Mouse (Mus musculus): ENCODE measurements at regions not wholly inside any gene's neighbourhood (a gene's known extent, or its start where the extent isn't known, plus 50 kb on each side); places are given as distances from the start of the nearest gene placed in this dataset.

DNA sequence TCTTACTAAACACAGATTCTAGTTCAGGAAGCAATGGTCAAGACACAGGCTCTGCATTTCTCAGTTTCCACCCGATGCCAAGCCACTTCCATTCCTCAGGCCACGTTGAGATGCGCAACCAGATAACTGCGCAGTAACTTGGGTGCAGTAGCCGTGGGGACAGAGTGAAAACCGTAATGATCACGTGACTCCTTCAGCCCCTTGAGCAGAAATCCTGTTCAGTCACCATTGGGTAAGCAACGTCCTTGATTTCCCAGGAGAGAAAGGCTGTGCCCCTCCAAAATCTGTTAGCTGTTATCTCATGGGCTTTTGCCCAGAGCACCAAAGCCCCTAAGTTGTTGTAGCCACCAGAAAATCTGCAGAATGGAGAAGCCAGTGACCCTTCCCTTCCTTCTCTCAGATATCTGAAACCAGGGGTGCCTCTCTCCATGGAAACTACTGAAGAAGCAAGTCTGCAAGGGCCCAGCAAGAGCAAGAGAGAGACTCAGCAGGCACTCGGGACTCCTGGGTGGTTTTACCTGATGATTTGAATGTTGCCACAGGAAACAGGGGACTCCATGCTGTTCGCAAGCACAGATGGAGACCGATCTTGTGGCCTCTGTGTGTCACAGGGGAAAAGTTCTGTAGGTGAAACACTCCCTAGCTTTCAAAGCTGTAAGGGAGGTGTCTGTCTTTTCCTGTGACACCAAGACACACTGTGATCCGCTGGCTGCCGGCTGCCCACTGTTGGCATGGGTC is 126.7 kb downstream of the Lmo4 start:
- no peak overlapping the region for H3K27ac ChIP-seq (ENCODE audit: insufficient read depth, low read depth, low read length)
- H3K4me3 ChIP-seq (ENCODE audit: low read depth, low read length), result no peak overlapping the region
- no peaks in the 10 kb centered on the region for H3K27me3 ChIP-seq (ENCODE audit: control insufficient read depth, insufficient read depth, low read length)
- TF ChIP-seq POLR2A (IDR thresholded peaks at IDR 0.05; ENCODE audit: low read depth, low read length), result no peak
- no peak for TF ChIP-seq CTCF (IDR thresholded peaks at IDR 0.05; ENCODE audit: extremely low read depth, insufficient read length, insufficient replicate concordance, low read depth, low read length)
- WGBS, result 83% methylated on average over 13 of the region's 13 CpGs
- no peaks in the 10 kb centered on the region for H3K4me1 ChIP-seq (ENCODE audit: control insufficient read depth, insufficient read depth, insufficient read length, low read length)
- no peaks in the 10 kb centered on the region for H3K36me3 ChIP-seq (ENCODE audit: control insufficient read depth, insufficient read depth, low read length)

DNA sequence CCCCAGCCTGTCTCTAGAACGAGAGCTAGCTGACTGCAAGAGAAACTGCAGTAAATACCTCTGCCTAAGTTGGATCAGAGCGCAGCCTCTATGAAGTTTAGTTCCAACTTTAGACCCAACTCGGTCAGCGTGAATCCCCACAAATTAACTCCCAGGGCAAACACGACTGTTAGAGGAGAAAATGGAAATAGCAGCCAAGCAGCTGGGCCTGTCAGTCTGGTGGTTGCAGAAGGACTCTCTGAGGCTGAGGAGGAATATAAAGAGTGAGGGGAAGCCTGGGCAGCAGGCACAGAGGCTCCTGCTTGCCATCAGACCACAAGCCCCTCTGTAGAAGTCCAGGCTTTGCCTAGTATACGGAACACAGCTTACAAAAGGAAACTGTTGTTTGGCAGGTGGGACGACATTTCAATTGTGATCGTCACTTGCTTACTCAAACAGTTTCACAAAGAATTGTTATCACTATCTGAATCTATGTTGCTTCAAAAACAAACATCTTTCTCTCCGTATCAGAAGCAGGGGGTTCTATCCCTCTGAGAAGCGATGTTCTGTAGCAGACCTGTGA is 135.0 kb downstream of the Lmo4 start:
- no peaks in the 10 kb centered on the region for H3K27me3 ChIP-seq (ENCODE audit: control insufficient read depth, insufficient read depth, low read length)
- H3K4me3 ChIP-seq (ENCODE audit: low read depth, low read length), result no peak overlapping the region
- 77% methylated on average over 10 of the region's 10 CpGs for WGBS
- H3K27ac ChIP-seq (ENCODE audit: insufficient read depth, low read depth, low read length), result no peak overlapping the region
- no peaks in the 10 kb centered on the region for H3K4me1 ChIP-seq (ENCODE audit: control insufficient read depth, insufficient read depth, insufficient read length, low read length)
- TF ChIP-seq CTCF (IDR thresholded peaks at IDR 0.05; ENCODE audit: extremely low read depth, insufficient read length, insufficient replicate concordance, low read depth, low read length) (no peak), POLR2A (IDR thresholded peaks at IDR 0.05; ENCODE audit: low read depth, low read length) (no peak)
- no peaks in the 10 kb centered on the region for H3K36me3 ChIP-seq (ENCODE audit: control insufficient read depth, insufficient read depth, low read length)

DNA sequence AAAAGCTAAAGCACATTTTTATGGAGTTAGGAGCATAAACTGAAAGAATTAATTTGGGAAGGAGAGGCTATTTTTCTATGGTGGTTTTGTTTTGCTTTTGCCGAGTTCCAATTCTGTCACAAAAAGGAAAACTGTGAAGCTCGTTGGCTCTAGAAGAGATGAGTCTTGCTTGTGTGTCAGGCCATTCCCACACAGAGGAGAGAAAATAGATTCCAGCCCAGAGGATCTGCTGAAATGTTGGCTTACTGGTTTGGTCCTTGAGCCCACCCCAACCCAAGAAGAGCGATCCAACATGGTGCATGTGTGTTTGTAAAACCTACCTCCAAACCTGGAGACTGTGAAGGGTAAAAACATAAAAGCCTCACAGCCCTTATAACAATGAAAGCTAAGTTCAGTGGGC is 138.0 kb downstream of the Lmo4 start:
- Histone ChIP-seq H3K27ac (ENCODE audit: insufficient read depth, low read depth, low read length) (no peak overlapping the region), H3K4me1 (ENCODE audit: control insufficient read depth, insufficient read depth, insufficient read length, low read length) (no peaks in the 10 kb centered on the region), H3K36me3 (ENCODE audit: control insufficient read depth, insufficient read depth, low read length) (no peaks in the 10 kb centered on the region), H3K27me3 (ENCODE audit: control insufficient read depth, insufficient read depth, low read length) (no peaks in the 10 kb centered on the region), H3K4me3 (ENCODE audit: low read depth, low read length) (no peak overlapping the region)
- no peak for TF ChIP-seq CTCF (IDR thresholded peaks at IDR 0.05; ENCODE audit: extremely low read depth, insufficient read length, insufficient replicate concordance, low read depth, low read length)
- TF ChIP-seq POLR2A (IDR thresholded peaks at IDR 0.05; ENCODE audit: low read depth, low read length), result no peak
- WGBS, result 77% methylated on average over 3 of the region's 3 CpGs

GRCm38 (mm10) chr3:144058106-144058505 is 146.9 kb downstream of the Lmo4 start:
- Histone ChIP-seq H3K27ac (ENCODE audit: insufficient read depth, low read depth, low read length) (no peak overlapping the region), H3K27me3 (ENCODE audit: control insufficient read depth, insufficient read depth, low read length) (no peaks in the 10 kb centered on the region), H3K36me3 (ENCODE audit: control insufficient read depth, insufficient read depth, low read length) (no peaks in the 10 kb centered on the region), H3K4me3 (ENCODE audit: low read depth, low read length) (no peak overlapping the region), H3K4me1 (ENCODE audit: control insufficient read depth, insufficient read depth, insufficient read length, low read length) (no peaks in the 10 kb centered on the region)
- TF ChIP-seq CTCF (IDR thresholded peaks at IDR 0.05; ENCODE audit: extremely low read depth, insufficient read length, insufficient replicate concordance, low read depth, low read length) (no peak), POLR2A (IDR thresholded peaks at IDR 0.05; ENCODE audit: low read depth, low read length) (no peak)
- 46% methylated on average over 4 of the region's 4 CpGs for WGBS

- Histone ChIP-seq H3K36me3 (ENCODE audit: control insufficient read depth, insufficient read depth, low read length) (no peaks in the 10 kb centered on the region), H3K27ac (ENCODE audit: insufficient read depth, low read depth, low read length) (no peak overlapping the region), H3K27me3 (ENCODE audit: control insufficient read depth, insufficient read depth, low read length) (no peaks in the 10 kb centered on the region; the same call in 1 of the 2 replicates), H3K4me1 (ENCODE audit: control insufficient read depth, insufficient read depth, insufficient read length, low read length) (no peaks in the 10 kb centered on the region), H3K4me3 (ENCODE audit: low read depth, low read length) (no peak overlapping the region)
- no peak for TF ChIP-seq POLR2A (IDR thresholded peaks at IDR 0.05; ENCODE audit: low read depth, low read length)
- TF ChIP-seq CTCF (IDR thresholded peaks at IDR 0.05; ENCODE audit: extremely low read depth, insufficient read length, insufficient replicate concordance, low read depth, low read length), result no peak
- WGBS, result 82% methylated on average over 4 of the region's 4 CpGs
These were observed 154.7 kb downstream of the Lmo4 start for GRCm38 (mm10) chr3:144050341-144050740.

GRCm38 (mm10) chr3:144049270-144049669 is 155.8 kb downstream of the Lmo4 start:
- 56% methylated on average over 4 of the region's 4 CpGs for WGBS
- Histone ChIP-seq H3K36me3 (ENCODE audit: control insufficient read depth, insufficient read depth, low read length) (no peaks in the 10 kb centered on the region), H3K27ac (ENCODE audit: insufficient read depth, low read depth, low read length) (no peak overlapping the region), H3K4me3 (ENCODE audit: low read depth, low read length) (no peak overlapping the region), H3K27me3 (ENCODE audit: control insufficient read depth, insufficient read depth, low read length) (no peaks in the 10 kb centered on the region; the same call in 1 of the 2 replicates), H3K4me1 (ENCODE audit: control insufficient read depth, insufficient read depth, insufficient read length, low read length) (no peaks in the 10 kb centered on the region)
- no peak for TF ChIP-seq CTCF (IDR thresholded peaks at IDR 0.05; ENCODE audit: extremely low read depth, insufficient read length, insufficient replicate concordance, low read depth, low read length)

DNA sequence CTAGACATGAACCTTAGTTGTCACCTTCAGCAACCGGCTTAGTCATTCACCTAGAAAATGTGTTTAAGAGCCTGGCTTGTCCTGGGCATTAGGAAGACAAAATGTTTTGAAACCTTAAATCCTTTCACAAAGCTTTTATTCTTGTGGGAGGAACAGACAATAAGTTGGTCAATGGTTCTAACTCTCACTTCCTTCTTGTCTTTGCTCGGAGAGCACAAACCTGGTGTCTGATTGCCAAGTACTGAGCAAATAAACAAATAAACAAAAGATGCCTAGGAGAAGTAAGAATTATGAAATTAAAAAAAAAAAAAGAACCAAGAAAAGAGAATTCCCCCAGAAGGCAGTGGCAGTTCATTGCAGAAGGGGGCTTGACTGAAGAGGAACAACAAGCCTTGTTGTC is 160.7 kb downstream of the Lmo4 start:
- TF ChIP-seq CTCF (IDR thresholded peaks at IDR 0.05; ENCODE audit: extremely low read depth, insufficient read length, insufficient replicate concordance, low read depth, low read length) (no peak), POLR2A (IDR thresholded peaks at IDR 0.05; ENCODE audit: low read depth, low read length) (no peak)
- Histone ChIP-seq H3K27ac (ENCODE audit: insufficient read depth, low read depth, low read length) (no peak overlapping the region), H3K36me3 (ENCODE audit: control insufficient read depth, insufficient read depth, low read length) (no peaks in the 10 kb centered on the region), H3K27me3 (ENCODE audit: control insufficient read depth, insufficient read depth, low read length) (no peaks in the 10 kb centered on the region; the same call in 1 of the 2 replicates), H3K4me3 (ENCODE audit: low read depth, low read length) (no peak overlapping the region), H3K4me1 (ENCODE audit: control insufficient read depth, insufficient read depth, insufficient read length, low read length) (no peaks in the 10 kb centered on the region)
- WGBS, result 68% methylated on average over 2 of the region's 2 CpGs

Data from small intestine, adult 2 months (tissue).